Mouse (Mus musculus) urinary bladder, postnatal 0 days (tissue): ENCODE results near the gene Asic3. TPM values are rescaled to one million over a fixed set of nuclear protein-coding genes. Genes with fewer than 3 reads are reported as not detected.

Experiments used
- polyA plus RNA-seq: library from polyadenylated mRNA; unstranded; fragments of >200 nt; fragmentation: Nextera tagmentation; extraction: Ambion mirVana; gene quantifications from 2 replicates; pipeline ENCODE4 v1.2.1, GENCODE M21; 2015

The Asic3 gene
- 0.13 TPM in 1 of 2 replicates, not detected in the other for polyA plus RNA-seq

GRCm38 (mm10) chr5:24413042-24413693, at the start of gene Asic3:
Asic3 (plus strand) TSS chr5:24413392.

DNA sequence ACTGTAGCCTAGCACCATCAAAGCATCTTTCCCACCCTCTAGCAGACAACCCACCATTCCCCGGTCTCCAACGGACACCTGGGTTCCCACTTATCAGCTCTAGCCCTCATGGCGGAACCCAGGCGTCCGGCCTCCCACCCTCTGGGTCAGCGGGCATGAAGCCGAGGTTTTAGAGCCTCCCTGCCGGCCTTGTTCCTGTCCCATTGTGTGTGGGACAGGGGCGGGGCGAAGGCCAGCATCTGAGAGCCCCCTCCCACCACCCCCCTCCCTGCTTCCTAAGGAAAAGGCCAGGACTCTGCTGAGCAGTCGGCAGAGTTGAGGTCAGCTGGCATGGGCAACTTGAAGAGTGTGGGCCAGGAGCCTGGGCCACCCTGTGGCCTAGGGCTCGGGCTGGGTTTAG, 48.7 kb upstream of the Asic3 start, which contains the start of gene Nos3:
Gene Nos3, plus strand, starts transcription at position 303 of the 400 bp plus-strand sequence.

GRCm38 (mm10) chr5:24391864-24392263, 21.3 kb upstream of the Asic3 start, which contains the start of gene Atg9b:
Atg9b (minus strand) TSS chr5:24392143.

DNA sequence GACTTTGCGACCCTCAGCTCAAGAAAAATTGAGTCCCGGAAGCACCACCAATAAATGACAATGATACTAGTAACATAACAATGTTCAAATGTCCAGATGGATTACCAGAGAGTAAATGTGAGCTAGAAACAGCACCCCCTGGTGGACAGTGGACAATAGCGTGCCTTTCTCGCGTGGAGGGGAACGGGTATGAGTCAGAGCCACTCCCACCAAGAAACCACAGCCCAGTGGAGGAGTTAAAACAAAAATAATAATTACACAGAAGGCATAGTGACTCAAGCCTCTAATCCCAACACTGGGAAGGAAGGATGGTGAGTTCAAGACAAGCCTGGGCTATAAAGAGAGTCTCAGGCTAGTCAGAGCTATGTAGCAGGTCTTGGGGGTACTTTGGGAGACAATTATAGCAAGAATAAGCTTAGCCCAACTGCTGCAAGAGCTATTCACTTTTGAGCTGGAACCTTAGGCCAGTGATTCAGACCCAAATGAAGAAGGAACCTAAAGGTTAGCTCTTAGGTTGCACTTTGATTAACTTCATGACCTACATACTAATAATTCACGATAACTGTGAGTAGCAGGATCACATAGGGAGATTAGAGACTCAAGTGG, 19.7 kb upstream of the Asic3 start, which contains the start of gene Abcb8:
Gene Abcb8, plus strand, starts transcription at position 272 of the 606 bp plus-strand sequence.

GRCm38 (mm10) chr5:24423129-24424003, 10.2 kb downstream of the Asic3 start, which contains the start of the genes Cdk5 and Slc4a2:
Cdk5 (minus strand) TSS chr5:24423530.
Slc4a2 (plus strand) TSS chr5:24423837.

GRCm38 (mm10) chr5:24444746-24445427, 31.7 kb downstream of the Asic3 start, which contains the start of gene Fastk:
Fastk (minus strand) TSS chr5:24445287.

GRCm38 (mm10) chr5:24447624-24448298, 34.6 kb downstream of the Asic3 start, which contains the start of gene Tmub1:
Tmub1 (minus strand) TSS chr5:24447854.

GRCm38 (mm10) chr5:24452030-24452690, 39.0 kb downstream of the Asic3 start, which contains the start of gene Agap3:
Agap3 (plus strand) TSS chr5:24452177.

Other genes starting within 250 kb of the Asic3 start
- gene Nupl2, start 248.4 kb upstream of the Asic3 start, polyA plus RNA-seq = 8.4 and 10.1 TPM in 2 replicates
- 4.7 and 7.1 TPM in 2 replicates for gene Kcnh2, start 61.8 kb upstream of the Asic3 start, polyA plus RNA-seq
- gene Nos3, start 48.6 kb upstream of the Asic3 start, polyA plus RNA-seq = 2.3 and 2.8 TPM in 2 replicates
- gene Atg9b, start 21.2 kb upstream of the Asic3 start, polyA plus RNA-seq = 1.0 and 1.3 TPM in 2 replicates
- 18.7 and 21.8 TPM in 2 replicates for gene Abcb8, start 19.7 kb upstream of the Asic3 start, polyA plus RNA-seq
- gene Cdk5, start 10.1 kb downstream of the Asic3 start, polyA plus RNA-seq = 28.3 and 30.0 TPM in 2 replicates
- 32.6 and 35.5 TPM in 2 replicates for gene Slc4a2, start 10.4 kb downstream of the Asic3 start, polyA plus RNA-seq
- gene Fastk, start 31.9 kb downstream of the Asic3 start, polyA plus RNA-seq = 83.8 and 89.2 TPM in 2 replicates
- 12.5 and 14.3 TPM in 2 replicates for gene Tmub1, start 34.5 kb downstream of the Asic3 start, polyA plus RNA-seq
- gene Agap3, start 38.8 kb downstream of the Asic3 start, polyA plus RNA-seq = 20.8 and 25.5 TPM in 2 replicates
- 0.07 TPM in 1 of 2 replicates, not detected in the other for gene Gbx1, start 113.8 kb downstream of the Asic3 start, polyA plus RNA-seq
- gene Asb10, start 127.6 kb downstream of the Asic3 start, polyA plus RNA-seq = 0.13 and 0.15 TPM in 2 replicates
- gene 4931409K22Rik, start 143.4 kb downstream of the Asic3 start, polyA plus RNA-seq = not detected in 2 replicates
- 48.3 and 51.4 TPM in 2 replicates for gene Abcf2, start 164.1 kb downstream of the Asic3 start, polyA plus RNA-seq
- gene Chpf2, start 173.3 kb downstream of the Asic3 start, polyA plus RNA-seq = 22.6 and 22.9 TPM in 2 replicates
- 30.0 and 39.1 TPM in 2 replicates for gene Smarcd3, start 211.0 kb downstream of the Asic3 start, polyA plus RNA-seq